Mouse (Mus musculus) adipocyte (in vitro differentiated cells): ENCODE measurements around the gene Ppm1d.
A peak's percentile ranks its signal among the peaks of the same experiment; 100 is the strongest.

Experiments used
- DNase-seq: peaks from one replicate; pipeline ENCODE4 v3.0.0-alpha.2; 2016; ENCODE audit warnings: low spot score

The Ppm1d gene

GRCm38 (mm10) chr11:85310713-85311574 is at the start of gene Ppm1d:
Gene Ppm1d (plus strand): TSS chr11:85311244.
- DNase-seq, result peak; percentile 100

GRCm38 (mm10) chr11:85264635-85265034 is 46.4 kb upstream of the Ppm1d start:
- DNase-seq, result peak; percentile 24

GRCm38 (mm10) chr11:85267393-85267792 is 43.7 kb upstream of the Ppm1d start:
- DNase-seq, result no peak

GRCm38 (mm10) chr11:85270631-85271030 is 40.4 kb upstream of the Ppm1d start:
- peak; percentile 40 for DNase-seq

GRCm38 (mm10) chr11:85273299-85273698 is 37.7 kb upstream of the Ppm1d start:
- no peak for DNase-seq

- no peak for DNase-seq
Measured at GRCm38 (mm10) chr11:85275151-85275550, 35.9 kb upstream of the Ppm1d start.

GRCm38 (mm10) chr11:85277609-85278008 is 33.4 kb upstream of the Ppm1d start:
- no peak for DNase-seq

GRCm38 (mm10) chr11:85278175-85278574 is 32.9 kb upstream of the Ppm1d start:
- DNase-seq, result peak; percentile 29

- DNase-seq, result no peak
Measured at GRCm38 (mm10) chr11:85281219-85281878, 29.7 kb upstream of the Ppm1d start.

- DNase-seq, result no peak
Measured at GRCm38 (mm10) chr11:85297953-85298352, 13.1 kb upstream of the Ppm1d start.

- no peak for DNase-seq
Measured at GRCm38 (mm10) chr11:85299880-85300279, 11.2 kb upstream of the Ppm1d start.

GRCm38 (mm10) chr11:85301161-85301560 is 9.9 kb upstream of the Ppm1d start:
- DNase-seq, result no peak

- DNase-seq, result no peak
Measured at GRCm38 (mm10) chr11:85301836-85302235, 9.2 kb upstream of the Ppm1d start.

GRCm38 (mm10) chr11:85306577-85307260 is 4.3 kb upstream of the Ppm1d start:
- DNase-seq, result no peak

- DNase-seq, result no peak
Measured at GRCm38 (mm10) chr11:85308799-85309198, 2.2 kb upstream of the Ppm1d start.

- no peak for DNase-seq
Measured at GRCm38 (mm10) chr11:85310407-85310712, 684 bp upstream of the Ppm1d start.

GRCm38 (mm10) chr11:85311645-85312490 is 824 bp downstream of the Ppm1d start:
- peak; percentile 78 for DNase-seq

- DNase-seq, result peak; percentile 95
Measured at GRCm38 (mm10) chr11:85312818-85313217, 1.8 kb downstream of the Ppm1d start.

GRCm38 (mm10) chr11:85313361-85313760 is 2.3 kb downstream of the Ppm1d start:
- DNase-seq, result no peak

- DNase-seq, result no peak
Measured at GRCm38 (mm10) chr11:85323567-85324330, 12.7 kb downstream of the Ppm1d start.

- DNase-seq, result no peak
Measured at GRCm38 (mm10) chr11:85328717-85329116, 17.7 kb downstream of the Ppm1d start.
